Mouse (Mus musculus) midbrain, postnatal 0 days (tissue): ENCODE data around the gene Sema5a. TPM values are rescaled to one million over a fixed set of nuclear protein-coding genes. Genes with fewer than 3 reads are reported as not detected.

Source experiments
- ATAC-seq: fragments of 200-750 bp; cut with Nextera tagmentation; 2 replicates; pipeline ENCODE4 v1.8.0; 2017; ENCODE audit warnings: moderate number of reproducible peaks, mild to moderate bottlenecking, moderate TSS enrichment, moderate library complexity; ENCODE audit not compliant: low FRiP score
- DNase-seq: peaks from one replicate; pipeline ENCODE4 v3.0.0-alpha.2; 2015; ENCODE audit warnings: low spot score
- H3K27ac ChIP-seq: fragments of 300-500 bp; sonication (generic); 2 replicates; pipeline ENCODE4 v1.5.1; 2014; ENCODE audit warnings: low read depth, mild to moderate bottlenecking, low read length, mixed read lengths
- H3K27me3 ChIP-seq: fragments of 300-500 bp; sonication (generic); 2 replicates; pipeline ENCODE4 v1.6.1; 2014; ENCODE audit warnings: low read length, control low read depth, mixed read lengths; ENCODE audit not compliant: insufficient read depth
- H3K36me3 ChIP-seq: fragments of 300-500 bp; sonication (generic); 2 replicates; pipeline ENCODE4 v1.6.1; 2014; ENCODE audit warnings: low read length, control low read depth, mixed read lengths; ENCODE audit not compliant: insufficient read depth
- H3K4me1 ChIP-seq: fragments of 300-500 bp; sonication (generic); 2 replicates; pipeline ENCODE4 v1.6.1; 2014; ENCODE audit warnings: mild to moderate bottlenecking, control low read depth, antibody characterized with exemption, low read length, mixed read lengths; ENCODE audit not compliant: insufficient read depth
- H3K4me2 ChIP-seq: fragments of 300-500 bp; sonication (generic); 2 replicates; pipeline ENCODE4 v1.6.1; 2014; ENCODE audit warnings: low read depth, mild to moderate bottlenecking, low read length, mixed read lengths; ENCODE audit not compliant: poor library complexity, severe bottlenecking
- H3K4me3 ChIP-seq: fragments of 300-500 bp; sonication (generic); 2 replicates; pipeline ENCODE4 v1.5.1; 2014; ENCODE audit warnings: low read depth, mild to moderate bottlenecking, low read length, moderate library complexity
- H3K9ac ChIP-seq: fragments of 300-500 bp; sonication (generic); replicated peaks from 2 replicates; pipeline ENCODE4 v1.6.1; 2014; ENCODE audit warnings: mild to moderate bottlenecking, low read length, moderate library complexity, mixed read lengths; ENCODE audit not compliant: poor library complexity, severe bottlenecking
- H3K9me3 ChIP-seq: fragments of 300-500 bp; sonication (generic); 2 replicates; pipeline ENCODE4 v1.6.1; 2016; ENCODE audit warnings: low read length, control low read depth
- CTCF ChIP-seq: IDR thresholded peaks from 2 replicates; pipeline ENCODE4 v1.5.1; 2016; ENCODE audit warnings: antibody characterized with exemption, mild to moderate bottlenecking
- WGBS: fragments of 180-500 bp; shearing (Covaris S2); extraction: QIAGEN DNeasy Blood & Tissue Kit; methylation state at CpG from one replicate; pipeline ENCODE4 v1.1.7; 2014; 5-methylcytosine and 5-hydroxymethylcytosine counted together
- polyA plus RNA-seq: library from polyadenylated mRNA; unstranded; fragments of >200 nt; fragmentation: Nextera tagmentation; extraction: Ambion mirVana; gene quantifications from 2 replicates; pipeline ENCODE4 v1.2.1, GENCODE M21; 2015
- total RNA-seq: library from RNA; depleted of rRNA; stranded (reverse); fragments of >200 nt; gene quantifications from 2 replicates; pipeline ENCODE4 v1.2.3, GENCODE M21; 2014

Gene Sema5a
- total and polyA plus RNA-seq, 2 experiments from 2014 or later: 5.8 to 26.5 TPM

GRCm38 (mm10) chr15:32298525-32298924, 53.9 kb downstream of the Sema5a start:
- ATAC-seq (no peak), DNase-seq (no peak)
- Histone ChIP-seq H3K9me3 (no peaks in the 10 kb centered on the region), H3K27ac (no peak overlapping the region), H3K36me3 (no peaks in the 10 kb centered on the region), H3K4me2 (no peak overlapping the region), H3K4me3 (no peak overlapping the region), H3K9ac (no peak overlapping the region), H3K4me1 (no peaks in the 10 kb centered on the region), H3K27me3 (no peaks in the 10 kb centered on the region)
- no peak for TF ChIP-seq CTCF
- 70% methylated on average over 6 of the region's 6 CpGs for whole genome bisulfite sequencing

DNA sequence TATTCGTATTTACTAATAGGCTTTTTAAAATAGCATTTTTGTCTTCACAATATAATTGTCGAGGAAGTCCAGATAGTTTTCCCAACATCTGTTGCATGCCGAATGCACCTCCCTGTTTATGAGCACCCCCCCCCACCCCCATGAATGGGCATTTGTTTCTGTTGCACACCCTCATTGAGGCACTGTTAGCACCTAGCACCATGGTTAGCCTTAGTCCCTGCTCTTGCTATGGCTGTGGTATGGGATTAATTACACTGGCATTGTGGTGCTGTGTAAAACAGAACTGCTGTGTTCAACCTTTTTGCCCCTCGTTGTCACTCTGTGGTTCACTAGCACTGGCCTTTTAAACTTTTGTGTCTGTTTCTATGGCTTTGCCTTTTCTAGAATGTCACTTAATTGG, 56.4 kb downstream of the Sema5a start:
- H3K4me1 ChIP-seq: no peaks in the 10 kb centered on the region
- no peak overlapping the region for H3K9ac ChIP-seq
- no peak overlapping the region for H3K4me3 ChIP-seq
- no peaks in the 10 kb centered on the region for H3K36me3 ChIP-seq
- ATAC-seq (no peak), DNase-seq (no peak)
- no peak overlapping the region for H3K27ac ChIP-seq
- no peaks in the 10 kb centered on the region for H3K27me3 ChIP-seq
- H3K9me3 ChIP-seq: no peaks in the 10 kb centered on the region
- H3K4me2 ChIP-seq: no peak overlapping the region
- 78% methylated on average over 4 of the region's 4 CpGs for WGBS
- TF ChIP-seq CTCF: no peak

DNA sequence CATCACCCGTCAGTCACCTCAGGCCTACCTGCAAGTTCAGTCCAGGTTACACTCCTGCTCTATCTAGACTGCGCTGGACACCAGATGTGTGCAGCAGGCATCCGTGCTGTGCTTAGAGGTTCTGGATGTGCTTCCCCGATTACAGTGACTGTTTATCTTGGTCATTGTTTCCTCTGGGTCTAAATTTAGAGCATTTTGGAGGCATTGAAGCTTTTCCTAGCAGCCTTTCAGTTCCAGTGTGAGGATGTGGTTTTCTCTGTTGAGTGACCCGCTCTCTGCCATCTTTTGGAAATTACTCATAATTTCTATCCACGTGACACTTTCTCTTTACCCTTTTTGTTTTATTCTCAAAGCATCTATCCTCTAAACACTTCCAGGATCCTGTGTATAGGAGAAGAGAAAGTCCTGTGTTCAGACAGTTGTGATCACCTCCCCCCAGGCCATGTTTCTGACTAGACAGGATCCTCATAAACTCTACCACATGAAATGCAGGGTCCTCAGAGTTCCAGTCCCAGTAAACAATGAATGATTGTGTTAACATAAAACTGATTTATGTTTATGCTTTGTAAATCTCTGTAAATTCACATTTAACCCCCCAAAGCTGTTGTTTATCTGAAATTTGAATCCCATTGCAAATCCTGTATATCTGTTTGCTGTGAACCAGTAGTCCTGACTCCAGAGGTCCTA, 62.1 kb downstream of the Sema5a start:
- no peak for ATAC-seq
- Histone ChIP-seq H3K9ac (no peak overlapping the region), H3K27ac (no peak overlapping the region), H3K27me3 (no peaks in the 10 kb centered on the region), H3K4me3 (no peak overlapping the region), H3K4me2 (no peak overlapping the region), H3K9me3 (no peaks in the 10 kb centered on the region), H3K4me1 (no peaks in the 10 kb centered on the region), H3K36me3 (no peaks in the 10 kb centered on the region)
- WGBS: 86% methylated on average over 6 of the region's 6 CpGs
- no peak for DNase-seq
- TF ChIP-seq CTCF: no peak

DNA sequence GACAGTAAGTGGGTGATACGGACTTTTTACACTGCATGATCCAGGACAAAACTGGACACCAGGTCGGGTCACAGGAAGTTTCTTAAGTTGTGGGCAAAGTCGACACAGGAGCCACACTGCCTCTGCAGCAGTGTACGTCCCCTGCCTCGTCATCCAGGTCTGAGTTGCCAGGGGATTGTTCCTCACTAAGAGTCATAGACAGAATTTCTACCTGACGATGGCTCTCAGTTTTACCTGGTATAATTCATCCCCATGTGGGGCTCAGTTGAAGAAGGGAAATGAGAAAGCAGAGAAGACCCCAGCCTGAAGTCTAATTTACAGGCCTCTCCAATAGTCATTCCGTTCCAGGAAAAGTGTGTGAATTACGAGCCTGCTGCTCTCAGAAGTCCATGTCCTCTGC, 66.2 kb downstream of the Sema5a start:
- Histone ChIP-seq H3K9ac (no peak overlapping the region), H3K9me3 (no peaks in the 10 kb centered on the region), H3K27me3 (no peaks in the 10 kb centered on the region), H3K36me3 (no peaks in the 10 kb centered on the region), H3K4me3 (no peak overlapping the region), H3K4me2 (no peak overlapping the region), H3K27ac (no peak overlapping the region), H3K4me1 (no peaks in the 10 kb centered on the region)
- DNase-seq: no peak
- 84% methylated on average over 8 of the region's 8 CpGs for WGBS
- ATAC-seq: no peak
- TF ChIP-seq CTCF: no peak

- ATAC-seq: no peak
- H3K4me2 ChIP-seq: no peak overlapping the region
Observed at GRCm38 (mm10) chr15:32311287-32311686, 66.7 kb downstream of the Sema5a start.

GRCm38 (mm10) chr15:32317074-32317473, 72.5 kb downstream of the Sema5a start:
- no peak overlapping the region for H3K9ac ChIP-seq
- no peaks in the 10 kb centered on the region for H3K27me3 ChIP-seq
- WGBS: 84% methylated on average over 5 of the region's 5 CpGs
- no peaks in the 10 kb centered on the region for H3K36me3 ChIP-seq
- H3K9me3 ChIP-seq: no peaks in the 10 kb centered on the region
- H3K27ac ChIP-seq: no peak overlapping the region
- H3K4me1 ChIP-seq: no peaks in the 10 kb centered on the region
- TF ChIP-seq CTCF: no peak
- H3K4me2 ChIP-seq: no peak overlapping the region
- ATAC-seq: no peak
- no peak for DNase-seq
- H3K4me3 ChIP-seq: no peak overlapping the region

More at GRCm38 (mm10) chr15:32311287-32311686, 66.7 kb downstream of the Sema5a start:
- Histone ChIP-seq H3K27me3 (no peaks in the 10 kb centered on the region), H3K9ac (no peak overlapping the region), H3K27ac (no peak overlapping the region), H3K4me1 (no peaks in the 10 kb centered on the region), H3K4me3 (no peak overlapping the region), H3K9me3 (no peaks in the 10 kb centered on the region), H3K36me3 (no peaks in the 10 kb centered on the region)
- WGBS: 50% methylated on average over 8 of the region's 8 CpGs
- no peak for TF ChIP-seq CTCF
- DNase-seq: no peak
